Mouse (Mus musculus): ENCODE measurements at regions not wholly inside any gene's neighbourhood (a gene's known extent, or its start where the extent isn't known, plus 50 kb on each side); places are given as distances from the start of the nearest gene placed in this dataset.

GRCm38 (mm10) chr9:89833596-89833995 lies 76.1 kb upstream of the Rasgrf1 start:
- Histone ChIP-seq H3K27ac (ENCODE audit: low read length) (no peak overlapping the region), H3K4me2 (ENCODE audit: low read depth, low read length) (no peak overlapping the region), H3K4me1 (replicated peaks; ENCODE audit: control insufficient read depth, insufficient read depth, low read length) (no peaks in the 10 kb centered on the region), H3K9me3 (ENCODE audit: control insufficient read depth, low read length) (no peaks in the 10 kb centered on the region), H3K4me3 (ENCODE audit: low read length) (no peak overlapping the region), H3K36me3 (ENCODE audit: control insufficient read depth, insufficient read depth, low read length) (no peaks in the 10 kb centered on the region), H3K9ac (ENCODE audit: low read length) (no peak overlapping the region), H3K27me3 (ENCODE audit: control insufficient read depth, insufficient read depth, low read depth, low read length) (no peaks in the 10 kb centered on the region)
- no peak for ATAC-seq (ENCODE audit: low read depth)
- WGBS: 80% methylated on average over 9 of the region's 9 CpGs

- no peak overlapping the region for H3K9ac ChIP-seq (ENCODE audit: low read length)
- WGBS: 89% methylated on average over 14 of the region's 14 CpGs
- ATAC-seq (ENCODE audit: low read depth): no peak
Measured at GRCm38 (mm10) chr9:89831855-89832254, 77.9 kb upstream of the Rasgrf1 start.

GRCm38 (mm10) chr9:89828156-89828555 lies 81.6 kb upstream of the Rasgrf1 start:
- 87% methylated on average over 5 of the region's 5 CpGs for WGBS
- H3K4me2 ChIP-seq (ENCODE audit: low read depth, low read length): no peak overlapping the region
- H3K9me3 ChIP-seq (ENCODE audit: control insufficient read depth, low read length): no peaks in the 10 kb centered on the region
- no peak overlapping the region for H3K9ac ChIP-seq (ENCODE audit: low read length)
- H3K36me3 ChIP-seq (ENCODE audit: control insufficient read depth, insufficient read depth, low read length): no peaks in the 10 kb centered on the region
- H3K4me3 ChIP-seq (ENCODE audit: low read length): no peak overlapping the region
- no peak for ATAC-seq (ENCODE audit: low read depth)
- no peak overlapping the region for H3K27ac ChIP-seq (ENCODE audit: low read length)
- H3K27me3 ChIP-seq (ENCODE audit: control insufficient read depth, insufficient read depth, low read depth, low read length): no peaks in the 10 kb centered on the region
- no peaks in the 10 kb centered on the region for H3K4me1 ChIP-seq (replicated peaks; ENCODE audit: control insufficient read depth, insufficient read depth, low read length)

More at GRCm38 (mm10) chr9:89831855-89832254, 77.9 kb upstream of the Rasgrf1 start:
- Histone ChIP-seq H3K9me3 (ENCODE audit: control insufficient read depth, low read length) (no peaks in the 10 kb centered on the region), H3K27me3 (ENCODE audit: control insufficient read depth, insufficient read depth, low read depth, low read length) (no peaks in the 10 kb centered on the region), H3K36me3 (ENCODE audit: control insufficient read depth, insufficient read depth, low read length) (no peaks in the 10 kb centered on the region), H3K4me2 (ENCODE audit: low read depth, low read length) (no peak overlapping the region), H3K4me3 (ENCODE audit: low read length) (no peak overlapping the region), H3K27ac (ENCODE audit: low read length) (no peak overlapping the region), H3K4me1 (replicated peaks; ENCODE audit: control insufficient read depth, insufficient read depth, low read length) (no peaks in the 10 kb centered on the region)

GRCm38 (mm10) chr9:89827564-89827963 lies 82.1 kb upstream of the Rasgrf1 start:
- peak overlapping the region; percentile 54; the same call in 1 of the 2 replicates for H3K4me2 ChIP-seq (ENCODE audit: low read depth, low read length)
- H3K36me3 ChIP-seq (ENCODE audit: control insufficient read depth, insufficient read depth, low read length): no peaks in the 10 kb centered on the region
- no peak overlapping the region for H3K27ac ChIP-seq (ENCODE audit: low read length)
- WGBS: 47% methylated on average over 5 of the region's 5 CpGs
- H3K9me3 ChIP-seq (ENCODE audit: control insufficient read depth, low read length): no peaks in the 10 kb centered on the region
- H3K4me3 ChIP-seq (ENCODE audit: low read length): no peak overlapping the region
- no peaks in the 10 kb centered on the region for H3K27me3 ChIP-seq (ENCODE audit: control insufficient read depth, insufficient read depth, low read depth, low read length)
- H3K4me1 ChIP-seq (replicated peaks; ENCODE audit: control insufficient read depth, insufficient read depth, low read length): no peaks in the 10 kb centered on the region
- no peak; the same call in 1 of the 2 replicates for ATAC-seq (ENCODE audit: low read depth)
- no peak overlapping the region for H3K9ac ChIP-seq (ENCODE audit: low read length)

GRCm38 (mm10) chr9:89826712-89827548 lies 82.8 kb upstream of the Rasgrf1 start:
- peak; percentile 85 for ATAC-seq (ENCODE audit: low read depth)
- peak overlapping the region; percentile 12; the same call in 1 of the 2 replicates for H3K9ac ChIP-seq (ENCODE audit: low read length)
- 33% methylated on average over 24 of the region's 24 CpGs for WGBS
- no peaks in the 10 kb centered on the region for H3K4me1 ChIP-seq (replicated peaks; ENCODE audit: control insufficient read depth, insufficient read depth, low read length)
- peak overlapping the region; percentile 54 for H3K4me2 ChIP-seq (ENCODE audit: low read depth, low read length)
- H3K4me3 ChIP-seq (ENCODE audit: low read length): peak overlapping the region; percentile 35
- no peak overlapping the region for H3K27ac ChIP-seq (ENCODE audit: low read length)
- no peaks in the 10 kb centered on the region for H3K27me3 ChIP-seq (ENCODE audit: control insufficient read depth, insufficient read depth, low read depth, low read length)
- H3K9me3 ChIP-seq (ENCODE audit: control insufficient read depth, low read length): no peaks in the 10 kb centered on the region
- no peaks in the 10 kb centered on the region for H3K36me3 ChIP-seq (ENCODE audit: control insufficient read depth, insufficient read depth, low read length)

GRCm38 (mm10) chr9:89821853-89822243 lies 83.6 kb upstream of the Ankrd34c start:
- H3K36me3 ChIP-seq (ENCODE audit: control insufficient read depth, insufficient read depth, low read length): no peaks in the 10 kb centered on the region
- no peaks in the 10 kb centered on the region for H3K9me3 ChIP-seq (ENCODE audit: control insufficient read depth, low read length)
- no peak overlapping the region for H3K4me3 ChIP-seq (ENCODE audit: low read length)
- no peak overlapping the region for H3K4me2 ChIP-seq (ENCODE audit: low read depth, low read length)
- H3K4me1 ChIP-seq (replicated peaks; ENCODE audit: control insufficient read depth, insufficient read depth, low read length): peaks cover 4% of the 10 kb centered on the region; the same call in 1 of the 2 replicates
- H3K27ac ChIP-seq (ENCODE audit: low read length): no peak overlapping the region
- ATAC-seq (ENCODE audit: low read depth): peak; percentile 49
- WGBS: 72% methylated on average over 4 of the region's 4 CpGs
- no peak overlapping the region for H3K9ac ChIP-seq (ENCODE audit: low read length)
- no peaks in the 10 kb centered on the region for H3K27me3 ChIP-seq (ENCODE audit: control insufficient read depth, insufficient read depth, low read depth, low read length)

GRCm38 (mm10) chr9:89821109-89821852 lies 83.0 kb upstream of the Ankrd34c start:
- peak; percentile 78 for ATAC-seq (ENCODE audit: low read depth)
- no peak overlapping the region for H3K4me2 ChIP-seq (ENCODE audit: low read depth, low read length)

GRCm38 (mm10) chr9:89813616-89814318 lies 75.5 kb upstream of the Ankrd34c start:
- Histone ChIP-seq H3K4me3 (ENCODE audit: low read length) (no peak overlapping the region), H3K36me3 (ENCODE audit: control insufficient read depth, insufficient read depth, low read length) (no peaks in the 10 kb centered on the region), H3K9ac (ENCODE audit: low read length) (no peak overlapping the region), H3K27me3 (ENCODE audit: control insufficient read depth, insufficient read depth, low read depth, low read length) (no peaks in the 10 kb centered on the region), H3K27ac (ENCODE audit: low read length) (no peak overlapping the region), H3K9me3 (ENCODE audit: control insufficient read depth, low read length) (no peaks in the 10 kb centered on the region), H3K4me2 (ENCODE audit: low read depth, low read length) (no peak overlapping the region), H3K4me1 (replicated peaks; ENCODE audit: control insufficient read depth, insufficient read depth, low read length) (no peaks in the 10 kb centered on the region)
- 52% methylated on average over 8 of the region's 8 CpGs for WGBS
- ATAC-seq (ENCODE audit: low read depth): no peak

More at GRCm38 (mm10) chr9:89821109-89821852, 83.0 kb upstream of the Ankrd34c start:
- H3K9ac ChIP-seq (ENCODE audit: low read length): no peak overlapping the region
- WGBS: 36% methylated on average over 20 of the region's 20 CpGs
- H3K27me3 ChIP-seq (ENCODE audit: control insufficient read depth, insufficient read depth, low read depth, low read length): no peaks in the 10 kb centered on the region
- H3K4me1 ChIP-seq (replicated peaks; ENCODE audit: control insufficient read depth, insufficient read depth, low read length): peaks cover 4% of the 10 kb centered on the region; the same call in 1 of the 2 replicates
- no peaks in the 10 kb centered on the region for H3K9me3 ChIP-seq (ENCODE audit: control insufficient read depth, low read length)
- no peaks in the 10 kb centered on the region for H3K36me3 ChIP-seq (ENCODE audit: control insufficient read depth, insufficient read depth, low read length)
- H3K27ac ChIP-seq (ENCODE audit: low read length): peak overlapping the region; percentile 30; the same call in 1 of the 2 replicates
- H3K4me3 ChIP-seq (ENCODE audit: low read length): no peak overlapping the region

GRCm38 (mm10) chr9:89807381-89807780 lies 69.1 kb upstream of the Ankrd34c start:
- Histone ChIP-seq H3K4me2 (ENCODE audit: low read depth, low read length) (no peak overlapping the region), H3K9me3 (ENCODE audit: control insufficient read depth, low read length) (no peaks in the 10 kb centered on the region), H3K4me1 (replicated peaks; ENCODE audit: control insufficient read depth, insufficient read depth, low read length) (no peaks in the 10 kb centered on the region), H3K27me3 (ENCODE audit: control insufficient read depth, insufficient read depth, low read depth, low read length) (no peaks in the 10 kb centered on the region), H3K36me3 (ENCODE audit: control insufficient read depth, insufficient read depth, low read length) (no peaks in the 10 kb centered on the region), H3K4me3 (ENCODE audit: low read length) (no peak overlapping the region), H3K9ac (ENCODE audit: low read length) (no peak overlapping the region), H3K27ac (ENCODE audit: low read length) (no peak overlapping the region)
- ATAC-seq (ENCODE audit: low read depth): no peak
- 25% methylated on average over 6 of the region's 6 CpGs for WGBS

Measured in lung, embryonic 16.5 days (tissue).